Mouse (Mus musculus) CH12.LX (cell line): ENCODE data around the gene Mapk6. TPM values are rescaled to one million over a fixed set of nuclear protein-coding genes. Genes with fewer than 3 reads are reported as not detected.
"Not testable (repeated sequence)": the region's sequence is repeated elsewhere in the genome, so short reads cannot be mapped to it uniquely, and the experiment has no call there.

Experiments used
- DNase-seq: peaks from one replicate; pipeline ENCODE4 v3.0.0-alpha.2; 2013; ENCODE audit errors: extremely low read depth
- H3K27ac ChIP-seq: 2 replicates; pipeline ENCODE4 v1.5.1; 2012; ENCODE audit warnings: low read depth, mild to moderate bottlenecking, control low read depth, moderate library complexity; ENCODE audit not compliant: insufficient read depth
- H3K27me3 ChIP-seq: replicated peaks from 2 replicates; pipeline ENCODE3; 2012; ENCODE audit warnings: inconsistent platforms
- H3K36me3 ChIP-seq, 2 experiments: replicated peaks in 1 of 2; 2 replicates each; pipeline versions ENCODE3 to v1.6.1; 2012; ENCODE audit warnings: inconsistent platforms in 1 of 2, low read length in 1 of 2, mild to moderate bottlenecking in 1 of 2, mixed read lengths in 1 of 2, moderate library complexity in 1 of 2; ENCODE audit not compliant: control insufficient read depth in 1 of 2, insufficient read depth in 1 of 2
- H3K4me1 ChIP-seq, 2 experiments: 2 replicates each; pipeline ENCODE4 v1.6.1; 2012; ENCODE audit warnings: inconsistent platforms in 1 of 2, moderate library complexity in 1 of 2; ENCODE audit not compliant: insufficient read depth in 2 of 2, control insufficient read depth in 1 of 2
- H3K4me2 ChIP-seq: 2 replicates; pipeline ENCODE4 v1.6.1; 2012; ENCODE audit warnings: low read depth, mild to moderate bottlenecking, control low read depth; ENCODE audit not compliant: poor library complexity, insufficient read depth, severe bottlenecking
- H3K4me3 ChIP-seq, 3 experiments: fragments of 150-350 bp in 1 of 3; sonication (generic) in 1 of 3; replicated peaks in 1 of 3; 2 replicates each; pipeline versions ENCODE3 to v1.5.1; 2011 to 2012; ENCODE audit warnings: low read depth in 2 of 3, low read length in 2 of 3, mild to moderate bottlenecking in 2 of 3, moderate library complexity in 2 of 3, control low read depth in 1 of 3, improper control_type of control experiment in 1 of 3, inconsistent platforms in 1 of 3, mixed read lengths in 1 of 3; ENCODE audit not compliant: poor library complexity in 1 of 3
- H3K79me2 ChIP-seq: replicated peaks from 2 replicates; pipeline ENCODE4 v1.6.1; 2012; ENCODE audit warnings: mild to moderate bottlenecking, moderate library complexity; ENCODE audit not compliant: control insufficient read depth, poor library complexity, insufficient read depth, severe bottlenecking; ENCODE audit errors: extremely low read depth
- H3K9ac ChIP-seq: 2 replicates; pipeline ENCODE4 v1.6.1; 2012; ENCODE audit warnings: low read depth, mild to moderate bottlenecking, control low read depth, moderate library complexity; ENCODE audit not compliant: insufficient read depth
- H3K9me3 ChIP-seq: replicated peaks from 2 replicates; pipeline ENCODE3; 2012; ENCODE audit warnings: low read length, inconsistent platforms, mixed read lengths
- E2F4 ChIP-seq: IDR thresholded peaks from 2 replicates; pipeline ENCODE4 v1.6.1; 2011; ENCODE audit warnings: low read depth, low read length, improper control_type of control experiment; ENCODE audit not compliant: insufficient replicate concordance
- ELF1 ChIP-seq: IDR thresholded peaks from 2 replicates; pipeline ENCODE4 v1.6.1; 2014; ENCODE audit warnings: low read depth, mild to moderate bottlenecking, inconsistent platforms, low read length, improper control_type of control experiment
- EP300 ChIP-seq: IDR thresholded peaks from 2 replicates; pipeline ENCODE4 v1.6.1; 2011; ENCODE audit warnings: low read length, improper control_type of control experiment
- HCFC1 ChIP-seq: IDR thresholded peaks from 2 replicates; pipeline ENCODE4 v1.6.1; 2012; ENCODE audit warnings: low read depth, mild to moderate bottlenecking, inconsistent platforms, low read length, improper control_type of control experiment
- MAFK ChIP-seq: IDR thresholded peaks from 2 replicates; pipeline ENCODE4 v1.6.1; 2011; ENCODE audit warnings: low read length, improper control_type of control experiment; ENCODE audit not compliant: insufficient replicate concordance
- MAX ChIP-seq: IDR thresholded peaks from 2 replicates; pipeline ENCODE4 v1.6.1; 2011; ENCODE audit warnings: low read length, improper control_type of control experiment
- MAZ ChIP-seq: IDR thresholded peaks from 2 replicates; pipeline ENCODE4 v1.6.1; 2012; ENCODE audit warnings: low read depth, mild to moderate bottlenecking, inconsistent platforms, low read length, improper control_type of control experiment, moderate library complexity
- MEF2A ChIP-seq: IDR thresholded peaks from 2 replicates; pipeline ENCODE4 v1.6.1; 2014; ENCODE audit warnings: low read depth, mild to moderate bottlenecking, inconsistent platforms, low read length, improper control_type of control experiment, borderline replicate concordance
- MXI1 ChIP-seq: IDR thresholded peaks from 2 replicates; pipeline ENCODE4 v1.6.1; 2011; ENCODE audit warnings: mild to moderate bottlenecking, low read depth, low read length, improper control_type of control experiment
- MYC ChIP-seq: IDR thresholded peaks from 2 replicates; pipeline ENCODE4 v1.6.1; 2011; ENCODE audit warnings: low read depth, mild to moderate bottlenecking, improper control_type of control experiment, low read length
- NELFE ChIP-seq: IDR thresholded peaks from 2 replicates; pipeline ENCODE4 v1.6.1; 2011; ENCODE audit warnings: low read depth, low read length, improper control_type of control experiment
- NRF1 ChIP-seq: IDR thresholded peaks from 2 replicates; pipeline ENCODE4 v1.6.1; 2014; ENCODE audit warnings: low read depth, mild to moderate bottlenecking, inconsistent platforms, low read length, improper control_type of control experiment, moderate library complexity
- POLR2AphosphoS2 ChIP-seq: IDR thresholded peaks from 2 replicates; pipeline ENCODE4 v1.6.1; 2011; ENCODE audit warnings: low read depth, low read length, improper control_type of control experiment
- RAD21 ChIP-seq: IDR thresholded peaks from 2 replicates; pipeline ENCODE4 v1.6.1; 2011; ENCODE audit warnings: low read depth, mild to moderate bottlenecking, low read length, improper control_type of control experiment, moderate library complexity
- TBP ChIP-seq: conservative IDR thresholded peaks from 2 replicates; pipeline ENCODE4 v1.6.1; 2011; ENCODE audit warnings: low read depth, low read length, improper control_type of control experiment
- UBTF ChIP-seq: IDR thresholded peaks from 2 replicates; pipeline ENCODE4 v1.6.1; 2012; ENCODE audit warnings: low read depth, mild to moderate bottlenecking, inconsistent platforms, low read length, improper control_type of control experiment, moderate library complexity
- USF2 ChIP-seq: conservative IDR thresholded peaks from 2 replicates; pipeline ENCODE4 v1.6.1; 2011; ENCODE audit warnings: low read depth, low read length, improper control_type of control experiment
- ZC3H11A ChIP-seq: IDR thresholded peaks from 2 replicates; pipeline ENCODE4 v1.6.1; 2012; ENCODE audit warnings: low read depth, mild to moderate bottlenecking, inconsistent platforms, low read length, improper control_type of control experiment
- ZMIZ1 ChIP-seq: IDR thresholded peaks from 2 replicates; pipeline ENCODE4 v1.6.1; 2012; ENCODE audit warnings: low read depth, mild to moderate bottlenecking, inconsistent platforms, low read length, improper control_type of control experiment
- dilution Hi-C: fragments of 300-500 bp; cut with MboI; formaldehyde crosslinking; loops from 2 replicates; pipeline ENCODE4 v1.14.3; 2020; ENCODE audit warnings: low sequenced_read_pairs; ENCODE audit not compliant: extremely low pct_unique_long_range_greater_than_20kb, extremely low pct_ligation_motif_present
- in situ Hi-C: fragments of 300-500 bp; cut with MboI; formaldehyde crosslinking; loops from 3 replicates; pipeline ENCODE4 v1.14.3; 2019; ENCODE audit warnings: low sequenced_read_pairs, low pct_ligation_motif_present, low pct_unique_long_range_greater_than_20kb, mixed read lengths
- polyA plus RNA-seq: library from polyadenylated mRNA; unstranded; fragments of >175 nt; gene quantifications from 2 replicates; pipeline ENCODE4 v1.2.1, GENCODE M21; 2012; ENCODE audit warnings: low read depth; ENCODE audit not compliant: insufficient read length
- total RNA-seq, 2 experiments: library from RNA; depleted of rRNA; stranded (reverse); fragments of 300-350 nt in 1 of 2; fragments of >200 nt in 1 of 2; gene quantifications; 2 replicates each; pipeline ENCODE4 v1.2.3; 2012 to 2014

Gene Mapk6
- total and polyA plus RNA-seq, 3 experiments = 23.3 to 62.2 (median 34.2) TPM

DNA sequence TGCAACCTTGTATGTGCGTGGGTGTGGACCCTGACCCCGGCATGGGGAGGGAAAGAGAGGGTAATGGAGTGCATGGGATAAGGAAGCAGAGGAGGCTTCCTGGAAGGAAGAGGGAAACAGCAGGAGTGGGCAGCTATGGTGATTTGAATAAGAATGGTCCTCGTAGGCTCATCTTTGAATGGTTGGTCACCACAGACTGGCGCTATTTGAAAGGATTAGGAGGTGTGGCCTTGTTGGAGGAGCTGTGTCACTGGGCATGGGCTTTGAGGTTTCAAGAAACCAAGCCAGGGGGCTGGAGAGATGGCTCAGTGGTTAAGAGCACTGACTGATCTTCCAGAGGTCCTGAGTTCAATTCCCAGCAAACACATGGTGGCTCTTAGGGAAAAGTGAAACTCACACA, 44.6 kb downstream of the Mapk6 start:
- peaks cover 0 to 4% of the 10 kb centered on the region in 2 experiments; a peak in 1 of 4 replicates for H3K4me1 ChIP-seq
- H3K9ac ChIP-seq = no peak overlapping the region
- no peaks in the 10 kb centered on the region for H3K36me3 ChIP-seq
- dilution Hi-C loops (no loop called here), in situ Hi-C loops (no loop called here)
- H3K27ac ChIP-seq = no peak overlapping the region
- no peak overlapping the region for H3K4me2 ChIP-seq
- H3K27me3 ChIP-seq = no peaks in the 10 kb centered on the region
- H3K79me2 ChIP-seq = no peaks in the 10 kb centered on the region
- H3K4me3 ChIP-seq = no peak overlapping the region
- TF ChIP-seq MXI1 (no peak), MEF2A (no peak), ZMIZ1 (no peak), MAX (no peak), USF2 (no peak), HCFC1 (no peak), NRF1 (no peak), POLR2AphosphoS2 (no peak), MAFK (no peak), MYC (no peak), TBP (no peak), UBTF (no peak), E2F4 (no peak), MAZ (no peak), NELFE (no peak), EP300 (no peak), ELF1 (no peak), ZC3H11A (no peak), RAD21 (no peak)
- no peaks in the 10 kb centered on the region for H3K9me3 ChIP-seq
- no peak for DNase-seq

DNA sequence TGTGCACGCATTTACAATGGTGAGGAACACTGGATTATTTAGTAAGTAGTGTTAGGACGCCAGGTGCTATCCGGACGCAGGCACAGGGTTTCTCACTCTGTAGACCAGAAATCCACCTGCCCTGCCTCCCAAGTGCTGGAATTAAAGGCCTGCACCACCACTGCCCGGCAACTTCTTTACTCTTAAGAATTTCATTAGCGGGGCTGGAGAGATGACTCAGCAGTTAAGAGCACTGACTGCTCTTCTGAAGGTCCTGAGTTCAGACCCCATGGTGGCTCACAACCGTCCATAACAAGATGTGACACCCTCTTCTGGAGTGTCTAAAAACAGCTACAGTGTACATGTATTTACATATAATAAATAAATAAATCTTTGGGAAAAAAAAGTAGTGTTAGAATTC, 46.1 kb downstream of the Mapk6 start:
- H3K79me2 ChIP-seq, H3K9ac ChIP-seq, H3K27ac ChIP-seq, in situ Hi-C loops, H3K4me1 ChIP-seq, DNase-seq, H3K27me3 ChIP-seq, H3K36me3 ChIP-seq, H3K4me2 ChIP-seq, H3K9me3 ChIP-seq, dilution Hi-C loops, H3K4me3 ChIP-seq: not testable (repeated sequence)
- TF ChIP-seq MAFK = 0 out of 2 replicates have a peak, but pooled peaks have one; percentile 29
